Mouse (Mus musculus) midbrain, embryonic 14.5 days (tissue): ENCODE data around the gene Slc25a43. TPM values are rescaled to one million over a fixed set of nuclear protein-coding genes. Genes with fewer than 3 reads are reported as not detected.

Source experiments
- ATAC-seq: fragments of 200-750 bp; cut with Nextera tagmentation; 2 replicates; pipeline ENCODE4 v1.8.0; 2017; ENCODE audit warnings: moderate number of reproducible peaks, moderate library complexity; ENCODE audit not compliant: low FRiP score, low TSS enrichment
- DNase-seq: peaks from one replicate; pipeline ENCODE4 v3.0.0-alpha.2; 2015
- H3K27ac ChIP-seq: fragments of 300-500 bp; sonication (generic); replicated peaks from 2 replicates; pipeline ENCODE4 v1.5.1; 2014; ENCODE audit warnings: mild to moderate bottlenecking, low read depth, low read length, moderate library complexity
- H3K27me3 ChIP-seq: fragments of 300-500 bp; sonication (generic); 2 replicates; pipeline ENCODE4 v1.6.1; 2014; ENCODE audit warnings: low read length, control low read depth, mixed read lengths; ENCODE audit not compliant: control insufficient read depth, insufficient read depth
- H3K36me3 ChIP-seq: fragments of 300-500 bp; sonication (generic); 2 replicates; pipeline ENCODE4 v1.6.1; 2014; ENCODE audit warnings: low read length, control low read depth; ENCODE audit not compliant: control insufficient read depth, insufficient read depth
- H3K4me1 ChIP-seq: fragments of 300-500 bp; sonication (generic); 2 replicates; pipeline ENCODE4 v1.6.1; 2014; ENCODE audit warnings: mild to moderate bottlenecking, antibody characterized with exemption, low read length, control low read depth; ENCODE audit not compliant: control insufficient read depth, insufficient read depth
- H3K4me2 ChIP-seq: fragments of 300-500 bp; sonication (generic); 2 replicates; pipeline ENCODE4 v1.6.1; 2014; ENCODE audit warnings: mild to moderate bottlenecking, low read length, moderate library complexity
- H3K4me3 ChIP-seq: fragments of 300-500 bp; sonication (generic); replicated peaks from 2 replicates; pipeline ENCODE4 v1.5.1; 2014; ENCODE audit warnings: low read depth, low read length
- H3K9ac ChIP-seq: fragments of 300-500 bp; sonication (generic); replicated peaks from 2 replicates; pipeline ENCODE4 v1.6.1; 2014; ENCODE audit warnings: mild to moderate bottlenecking, low read length, moderate library complexity
- H3K9me3 ChIP-seq: fragments of 300-500 bp; sonication (generic); 2 replicates; pipeline ENCODE4 v1.6.1; 2016; ENCODE audit warnings: low read length, control low read depth, mixed read lengths; ENCODE audit not compliant: control insufficient read depth
- WGBS: fragments of 180-500 bp; shearing (Covaris S2); extraction: QIAGEN DNeasy Blood & Tissue Kit; methylation state at CpG from one replicate; pipeline ENCODE4 v1.1.7; 2014; 5-methylcytosine and 5-hydroxymethylcytosine counted together
- polyA plus RNA-seq: library from polyadenylated mRNA; unstranded; fragments of >200 nt; fragmentation: Nextera tagmentation; extraction: Ambion mirVana; gene quantifications from 2 replicates; pipeline ENCODE4 v1.2.1, GENCODE M21; 2014

The Slc25a43 gene
- polyA plus RNA-seq, 1 experiment from 2014 or later: 0.71 TPM

DNA sequence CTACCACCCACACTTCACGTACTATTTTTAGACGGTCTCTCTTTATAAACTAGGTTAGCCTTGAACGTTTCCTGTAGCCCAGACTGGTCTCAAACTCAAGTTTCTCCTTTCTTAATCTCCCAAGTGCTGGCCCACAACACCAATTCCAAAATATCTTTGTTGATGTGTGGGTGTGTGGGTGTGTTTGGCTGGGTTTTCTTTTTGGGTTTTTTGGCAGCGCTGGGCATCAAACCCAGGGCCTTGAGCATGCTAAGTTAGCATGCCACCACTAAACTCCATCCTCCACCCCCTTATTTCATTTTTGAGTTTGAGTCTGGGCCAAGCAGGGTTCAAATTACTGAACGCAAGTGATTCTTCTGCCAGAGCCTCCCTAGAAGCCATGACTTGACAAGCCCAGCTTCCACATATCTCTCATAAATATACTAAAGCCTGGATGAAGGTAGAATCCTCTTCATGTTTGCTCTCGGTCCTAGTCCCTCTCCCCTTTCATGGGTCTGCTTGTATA is 5.9 kb downstream of the Slc25a43 start:
- H3K4me3 ChIP-seq: no peak overlapping the region
- H3K4me2 ChIP-seq: no peak overlapping the region
- no peaks in the 10 kb centered on the region for H3K27me3 ChIP-seq
- 79% methylated on average over 6 of the region's 6 CpGs for WGBS
- no peak for DNase-seq
- H3K27ac ChIP-seq: no peak overlapping the region
- no peak overlapping the region for H3K9ac ChIP-seq
- no peaks in the 10 kb centered on the region for H3K36me3 ChIP-seq
- no peaks in the 10 kb centered on the region for H3K4me1 ChIP-seq
- no peaks in the 10 kb centered on the region for H3K9me3 ChIP-seq
- ATAC-seq: no peak

DNA sequence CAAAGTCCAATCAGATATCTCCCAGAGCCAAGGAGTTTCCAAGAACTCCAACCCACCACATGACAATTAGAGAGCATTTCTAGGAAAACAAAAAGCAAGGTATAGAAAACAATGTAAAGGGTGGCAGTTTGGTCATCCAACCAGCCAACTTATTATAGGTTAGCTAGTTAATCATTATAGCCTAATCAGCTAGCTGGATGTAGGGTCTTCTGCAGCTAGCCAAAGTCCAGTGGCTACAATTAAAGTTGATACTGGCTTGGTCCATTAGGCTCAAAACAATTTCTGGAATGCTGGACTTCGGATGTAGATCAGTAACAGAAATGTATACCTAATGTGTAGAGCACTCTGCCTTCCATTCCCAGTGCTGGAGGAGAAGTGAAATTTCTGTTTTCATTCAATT is 7.1 kb downstream of the Slc25a43 start:
- no peak for ATAC-seq
- no peaks in the 10 kb centered on the region for H3K4me1 ChIP-seq
- no peak overlapping the region for H3K27ac ChIP-seq
- 94% methylated on average over 1 of the region's 1 CpGs for WGBS
- H3K9me3 ChIP-seq: no peaks in the 10 kb centered on the region
- no peak overlapping the region for H3K4me2 ChIP-seq
- H3K27me3 ChIP-seq: no peaks in the 10 kb centered on the region
- no peaks in the 10 kb centered on the region for H3K36me3 ChIP-seq
- H3K4me3 ChIP-seq: no peak overlapping the region
- DNase-seq: no peak
- H3K9ac ChIP-seq: no peak overlapping the region

DNA sequence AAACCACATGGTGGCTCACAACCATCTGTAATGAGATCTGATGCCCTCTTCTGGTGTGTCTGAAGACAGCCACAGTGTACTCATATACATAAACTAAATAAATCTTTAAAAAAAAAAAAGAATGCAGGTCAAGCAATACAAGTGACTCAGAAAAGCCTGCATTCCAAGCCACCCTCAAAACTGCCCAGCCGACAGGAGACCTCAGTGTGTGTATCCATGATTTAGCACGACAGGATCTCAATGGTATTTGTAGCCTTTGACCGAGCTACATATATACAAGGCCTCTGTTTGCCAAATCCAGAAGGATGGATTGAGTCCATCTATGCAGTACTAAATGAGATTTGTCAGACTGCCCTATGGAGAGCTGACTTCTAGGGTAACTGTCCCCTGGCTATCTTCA is 9.1 kb downstream of the Slc25a43 start:
- DNase-seq (no peak), ATAC-seq (no peak)
- no peak overlapping the region for H3K4me2 ChIP-seq
- 87% methylated on average over 3 of the region's 3 CpGs for WGBS
- no peaks in the 10 kb centered on the region for H3K9me3 ChIP-seq
- H3K27me3 ChIP-seq: no peaks in the 10 kb centered on the region
- no peaks in the 10 kb centered on the region for H3K36me3 ChIP-seq
- H3K4me1 ChIP-seq: no peaks in the 10 kb centered on the region
- H3K9ac ChIP-seq: no peak overlapping the region
- no peak overlapping the region for H3K4me3 ChIP-seq
- no peak overlapping the region for H3K27ac ChIP-seq

DNA sequence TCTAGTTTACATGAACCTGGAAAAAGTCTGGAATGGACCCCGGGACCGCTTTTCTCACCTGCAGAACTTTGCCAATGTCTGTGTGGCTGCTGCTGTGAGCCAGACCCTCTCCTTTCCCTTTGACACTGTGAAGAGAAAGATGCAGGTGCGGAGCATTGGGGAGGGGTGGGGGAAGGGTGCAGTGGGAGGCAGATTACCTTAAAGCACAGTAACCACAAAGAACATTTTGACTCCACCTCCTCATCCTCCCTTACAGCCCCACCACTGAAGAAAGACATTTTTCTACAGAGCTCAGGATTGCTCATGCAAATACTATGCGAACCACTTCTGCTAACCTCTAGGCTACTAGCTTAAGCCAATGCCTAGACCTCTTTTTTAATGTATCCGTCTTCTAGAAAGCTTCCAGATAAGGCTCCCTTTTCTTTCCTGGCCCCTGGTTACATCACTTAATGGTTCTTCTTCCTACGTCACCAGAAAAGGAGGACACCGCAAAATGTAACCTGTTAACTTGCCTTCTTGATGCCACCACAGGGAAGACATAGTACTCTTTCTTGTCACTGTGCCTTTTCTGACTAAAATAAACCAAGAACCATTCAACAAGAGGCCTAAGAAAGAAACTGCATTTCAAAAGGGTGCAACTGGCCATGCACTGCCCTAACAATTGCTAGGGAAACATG is 14.5 kb downstream of the Slc25a43 start:
- H3K27ac ChIP-seq: no peak overlapping the region
- no peaks in the 10 kb centered on the region for H3K36me3 ChIP-seq
- no peaks in the 10 kb centered on the region for H3K9me3 ChIP-seq
- ATAC-seq (no peak), DNase-seq (no peak)
- H3K4me2 ChIP-seq: no peak overlapping the region
- no peaks in the 10 kb centered on the region for H3K27me3 ChIP-seq
- WGBS: 72% methylated on average over 7 of the region's 7 CpGs
- H3K4me3 ChIP-seq: no peak overlapping the region
- H3K4me1 ChIP-seq: no peaks in the 10 kb centered on the region
- H3K9ac ChIP-seq: no peak overlapping the region

DNA sequence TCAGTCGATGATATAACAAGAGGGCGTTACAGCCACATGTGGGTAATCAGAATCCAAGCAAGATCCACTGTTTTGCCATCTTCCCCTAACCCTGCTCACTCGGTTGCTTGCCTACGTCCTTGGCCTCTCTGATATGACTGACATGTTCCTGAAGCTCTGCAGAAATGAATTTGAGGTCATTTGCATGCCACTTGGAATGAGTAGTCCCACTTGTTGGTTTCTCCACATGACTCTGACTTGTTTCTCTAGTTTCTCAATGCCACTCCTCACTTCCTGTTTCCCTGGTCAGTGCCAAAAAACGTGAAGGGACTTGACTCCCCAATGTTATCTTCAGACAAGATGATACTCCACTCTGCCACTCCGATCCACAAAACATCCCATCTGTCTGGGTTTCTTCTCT is 15.1 kb downstream of the Slc25a43 start:
- no peak for ATAC-seq
- Histone ChIP-seq H3K27me3 (no peaks in the 10 kb centered on the region), H3K4me1 (no peaks in the 10 kb centered on the region), H3K9ac (no peak overlapping the region), H3K4me2 (no peak overlapping the region), H3K36me3 (no peaks in the 10 kb centered on the region), H3K4me3 (no peak overlapping the region), H3K27ac (no peak overlapping the region), H3K9me3 (no peaks in the 10 kb centered on the region)
- WGBS: 79% methylated on average over 6 of the region's 6 CpGs
- no peak for DNase-seq

DNA sequence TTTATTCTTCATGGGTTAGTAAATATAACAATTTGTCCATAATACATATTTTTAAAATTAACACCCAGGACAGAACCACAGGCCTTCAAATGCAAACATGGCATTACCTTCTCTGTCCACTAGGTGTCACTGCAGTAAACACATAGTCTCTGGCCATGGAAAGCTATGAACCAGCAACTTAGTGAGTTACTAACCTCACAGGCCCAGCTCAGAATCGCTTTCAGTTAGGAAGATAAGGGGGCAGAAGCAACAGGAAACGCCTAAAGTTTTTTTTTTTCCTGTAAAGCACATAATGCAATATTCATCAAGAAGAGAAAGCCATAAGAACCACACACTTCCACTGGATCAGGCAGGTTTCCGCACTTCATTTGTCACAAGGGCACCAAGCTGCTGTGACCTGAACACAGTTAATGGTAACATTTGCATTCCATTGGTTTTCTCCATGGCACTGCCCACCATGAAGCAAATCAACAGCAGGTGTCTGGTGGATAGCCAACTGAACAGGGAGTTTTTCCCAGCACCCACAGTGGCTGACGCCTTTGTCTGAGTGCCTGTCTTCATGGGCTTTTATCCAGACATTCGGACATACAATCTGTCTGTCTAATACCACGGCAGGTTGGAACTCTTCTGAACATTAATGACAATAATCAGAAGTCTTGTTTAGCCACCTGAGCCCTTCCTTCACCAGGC is 17.6 kb downstream of the Slc25a43 start:
- Histone ChIP-seq H3K4me1 (0 out of 2 replicates have a peak, but pooled peaks cover 3% of the 10 kb centered on the region), H3K27ac (peak overlapping the region; percentile 64), H3K9ac (no peak overlapping the region), H3K4me2 (no peak overlapping the region; the same call in 1 of the 2 replicates), H3K36me3 (no peaks in the 10 kb centered on the region), H3K9me3 (no peaks in the 10 kb centered on the region), H3K27me3 (no peaks in the 10 kb centered on the region), H3K4me3 (no peak overlapping the region)
- ATAC-seq (peak; percentile 26; the same call in 1 of the 2 replicates), DNase-seq (peak; percentile 81)
- 32% methylated on average over 6 of the region's 6 CpGs for WGBS

DNA sequence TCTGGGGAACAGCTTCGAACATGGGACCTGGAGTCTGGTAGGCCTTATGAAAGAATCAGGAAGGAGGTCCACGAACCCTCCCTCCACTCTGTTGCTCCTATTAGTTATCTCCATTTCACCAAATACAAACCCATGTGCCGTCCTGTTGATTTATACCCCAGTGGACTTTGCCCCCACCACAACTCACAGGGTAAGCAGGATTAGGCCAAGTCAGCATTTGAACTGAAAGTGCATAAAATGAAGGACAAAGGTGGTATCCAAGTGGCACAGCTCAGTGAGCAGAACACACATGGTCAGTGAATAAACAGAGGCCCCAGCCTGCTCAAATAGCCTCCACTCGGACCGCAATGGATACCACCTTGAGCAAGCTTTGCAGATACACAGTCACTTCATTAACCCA is 18.8 kb downstream of the Slc25a43 start:
- H3K4me2 ChIP-seq: 0 out of 2 replicates have a peak overlapping the region, but pooled peaks have one; percentile 6
- H3K4me1 ChIP-seq: 0 out of 2 replicates have a peak, but pooled peaks cover 3% of the 10 kb centered on the region
- no peaks in the 10 kb centered on the region for H3K27me3 ChIP-seq
- no peak overlapping the region for H3K9ac ChIP-seq
- peak overlapping the region; percentile 81 for H3K27ac ChIP-seq
- DNase-seq (no peak), ATAC-seq (no peak)
- H3K9me3 ChIP-seq: no peaks in the 10 kb centered on the region
- no peak overlapping the region for H3K4me3 ChIP-seq
- whole genome bisulfite sequencing: 59% methylated on average over 5 of the region's 5 CpGs
- no peaks in the 10 kb centered on the region for H3K36me3 ChIP-seq

DNA sequence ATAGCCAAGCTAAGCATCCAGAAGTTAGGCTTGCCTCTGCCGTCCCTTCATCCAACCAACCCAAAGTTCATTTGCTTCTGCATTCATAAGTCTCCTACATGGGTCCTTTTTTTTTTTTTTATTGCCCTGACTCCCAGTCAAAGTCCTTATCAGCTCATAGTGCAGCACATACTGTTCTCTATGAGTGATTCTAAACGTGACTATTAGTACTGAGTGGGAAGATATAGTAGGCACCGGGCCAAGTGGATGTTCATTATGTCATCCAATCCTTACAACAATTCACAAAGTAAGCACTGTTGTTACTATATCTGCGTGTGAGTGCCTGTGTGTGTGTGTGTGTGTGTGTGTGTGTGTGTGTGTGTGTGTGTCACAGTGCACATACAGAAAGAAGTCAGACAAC is 19.4 kb downstream of the Slc25a43 start:
- H3K4me1 ChIP-seq: 0 out of 2 replicates have a peak, but pooled peaks cover 3% of the 10 kb centered on the region

More for the DNA sequence above, 19.4 kb downstream of the Slc25a43 start:
- Histone ChIP-seq H3K4me2 (peak overlapping the region; percentile 24), H3K9ac (no peak overlapping the region), H3K36me3 (no peaks in the 10 kb centered on the region), H3K27ac (peak overlapping the region; percentile 81), H3K9me3 (no peaks in the 10 kb centered on the region), H3K4me3 (no peak overlapping the region), H3K27me3 (no peaks in the 10 kb centered on the region)
- WGBS: 43% methylated on average over 4 of the region's 4 CpGs
- DNase-seq (no peak), ATAC-seq (peak; percentile 29; the same call in 1 of the 2 replicates)
